In genomic region chr12:84362872-84363271, GRCm38 (mm10) we compare ENCODE assay signal across 8 mouse cellular contexts. TPM values are rescaled to one million over a fixed set of nuclear protein-coding genes. Genes with fewer than 3 reads are reported as not detected.
DNase-seq lines count a peak whose midpoint lies in the region; ATAC-seq lines count a peak whose summit lies in the region.
"Had no signal": no experiment of that assay in that cellular context is flagged by ENCODE, and none has a peak within 500 bp of the region (broad histone marks: within the 10 kb centered on the region; RNA-seq: fewer than 3 reads in every experiment).

No protein-coding gene starts in this region.

- WGBS in lung, embryonic 15.5 days: 24% methylated on average over 2 of the region's 2 CpGs
- 47% methylated on average over 2 of the region's 2 CpGs for WGBS in limb, embryonic 12.5 days
- WGBS in stomach, embryonic 15.5 days: 34% methylated on average over 2 of the region's 2 CpGs

- H3K9ac ChIP-seq in lung, embryonic 15.5 days: peak overlapping the region; percentile 84
- H3K9ac ChIP-seq in limb, embryonic 12.5 days (replicated peaks): no peak overlapping the region
- H3K9ac ChIP-seq in stomach, embryonic 15.5 days: no peak overlapping the region

- peak overlapping the region; percentile 92 for H3K4me3 ChIP-seq in lung, embryonic 15.5 days
- H3K4me3 ChIP-seq in limb, embryonic 12.5 days (replicated peaks): peak overlapping the region; percentile 95
- H3K4me3 ChIP-seq in stomach, embryonic 15.5 days (replicated peaks): peak overlapping the region; percentile 99; the same call in 1 of the 2 replicates

- ATAC-seq in lung, embryonic 15.5 days (ENCODE audit: borderline replicate concordance, extremely low read depth, low FRiP score, low TSS enrichment): no peak
- ATAC-seq in limb, embryonic 12.5 days (ENCODE audit: insufficient number of reproducible peaks, insufficient read depth, low FRiP score, low TSS enrichment, low read depth): no peak
- no peak for ATAC-seq in stomach, embryonic 15.5 days (ENCODE audit: insufficient read depth, low FRiP score, low read depth)

- H3K9me3 ChIP-seq in lung, embryonic 15.5 days: no peaks in the 10 kb centered on the region
- no peaks in the 10 kb centered on the region for H3K9me3 ChIP-seq in limb, embryonic 12.5 days
- no peaks in the 10 kb centered on the region for H3K9me3 ChIP-seq in stomach, embryonic 15.5 days

- peaks cover 18% of the 10 kb centered on the region for H3K4me1 ChIP-seq in lung, embryonic 15.5 days
- peaks cover 13% of the 10 kb centered on the region for H3K4me1 ChIP-seq in limb, embryonic 12.5 days (replicated peaks)
- H3K4me1 ChIP-seq in stomach, embryonic 15.5 days: peaks cover 9% of the 10 kb centered on the region; the same call in 1 of the 2 replicates

- DNase-seq in lung, postnatal 36 days: no peak
- DNase-seq in fat pad, adult 2 months (ENCODE audit: extremely low read depth, low read depth, low spot score): peak; percentile 72
- no peak for DNase-seq in cerebellum, postnatal 36 days
- DNase-seq in right cerebral cortex, adult 2 months (ENCODE audit: low spot score in 2 of 2): no peak

- peaks cover 5% of the 10 kb centered on the region; the same call in 1 of the 2 replicates for H3K36me3 ChIP-seq in lung, embryonic 15.5 days
- H3K36me3 ChIP-seq in limb, embryonic 12.5 days: peaks cover 15% of the 10 kb centered on the region
- peaks cover 9% of the 10 kb centered on the region; the same call in 1 of the 2 replicates for H3K36me3 ChIP-seq in stomach, embryonic 15.5 days

- H3K27ac ChIP-seq in lung, embryonic 15.5 days: no peak overlapping the region
- H3K27ac ChIP-seq in limb, embryonic 12.5 days: no peak overlapping the region
- H3K27ac ChIP-seq in stomach, embryonic 15.5 days: no peak overlapping the region

- peak overlapping the region; percentile 73 for H3K4me2 ChIP-seq in lung, embryonic 15.5 days
- peak overlapping the region; percentile 74 for H3K4me2 ChIP-seq in limb, embryonic 12.5 days
- H3K4me2 ChIP-seq in stomach, embryonic 15.5 days: peak overlapping the region; percentile 78

- no peaks in the 10 kb centered on the region for H3K27me3 ChIP-seq in lung, embryonic 15.5 days
- no peaks in the 10 kb centered on the region for H3K27me3 ChIP-seq in limb, embryonic 12.5 days
- no peaks in the 10 kb centered on the region for H3K27me3 ChIP-seq in stomach, embryonic 15.5 days (replicated peaks)

RNA-seq across cellular contexts. Expression of gene Fam161b, which starts 1.2 kb away (rescaled TPM):
- polyA plus RNA-seq in lung, embryonic 15.5 days (2015; fragmentation: Nextera tagmentation; extraction: Ambion mirVana): 3.8 TPM in 2 replicates
- polyA plus RNA-seq in limb, embryonic 12.5 days (2016; fragmentation: Nextera tagmentation; extraction: Ambion mirVana): 4.0 and 5.0 TPM in 2 replicates
- 2.6 and 3.0 TPM in 2 replicates for polyA plus RNA-seq in stomach, embryonic 15.5 days (2015; fragmentation: Nextera tagmentation; extraction: Ambion mirVana)

RNA-seq across cellular contexts. Expression of gene Coq6, which starts 1.4 kb away (rescaled TPM):
- 49.4 and 50.0 TPM in 2 replicates for polyA plus RNA-seq in lung, embryonic 15.5 days (2015; fragmentation: Nextera tagmentation; extraction: Ambion mirVana)
- polyA plus RNA-seq in limb, embryonic 12.5 days (2016; fragmentation: Nextera tagmentation; extraction: Ambion mirVana): 44.5 and 47.7 TPM in 2 replicates
- polyA plus RNA-seq in stomach, embryonic 15.5 days (2015; fragmentation: Nextera tagmentation; extraction: Ambion mirVana): 42.0 and 42.8 TPM in 2 replicates

RNA-seq across cellular contexts. Expression of gene Entpd5, which starts 46.0 kb away (rescaled TPM):
- 18.3 and 19.0 TPM in 2 replicates for polyA plus RNA-seq in lung, embryonic 15.5 days (2015; fragmentation: Nextera tagmentation; extraction: Ambion mirVana)
- polyA plus RNA-seq in limb, embryonic 12.5 days (2016; fragmentation: Nextera tagmentation; extraction: Ambion mirVana): 10.9 and 11.4 TPM in 2 replicates
- 19.2 and 22.2 TPM in 2 replicates for polyA plus RNA-seq in stomach, embryonic 15.5 days (2015; fragmentation: Nextera tagmentation; extraction: Ambion mirVana)

RNA-seq across cellular contexts. Expression of gene Bbof1, which starts 46.0 kb away (rescaled TPM):
- 1.6 and 2.4 TPM in 2 replicates for polyA plus RNA-seq in lung, embryonic 15.5 days (2015; fragmentation: Nextera tagmentation; extraction: Ambion mirVana)
- 1.5 and 2.1 TPM in 2 replicates for polyA plus RNA-seq in limb, embryonic 12.5 days (2016; fragmentation: Nextera tagmentation; extraction: Ambion mirVana)
- 1.4 and 1.5 TPM in 2 replicates for polyA plus RNA-seq in stomach, embryonic 15.5 days (2015; fragmentation: Nextera tagmentation; extraction: Ambion mirVana)
- polyA plus RNA-seq: small intestine, adult 2 months had no signal

RNA-seq across cellular contexts. Expression of gene Zfp410, which starts 46.2 kb away (rescaled TPM):
- polyA plus RNA-seq in lung, embryonic 15.5 days (2015; fragmentation: Nextera tagmentation; extraction: Ambion mirVana): 81.4 and 86.9 TPM in 2 replicates
- 109 and 114 TPM in 2 replicates for polyA plus RNA-seq in limb, embryonic 12.5 days (2016; fragmentation: Nextera tagmentation; extraction: Ambion mirVana)
- polyA plus RNA-seq in stomach, embryonic 15.5 days (2015; fragmentation: Nextera tagmentation; extraction: Ambion mirVana): 63.8 and 69.6 TPM in 2 replicates
